Mouse (Mus musculus): Measurements from ENCODE around the gene Cdh13.
"Not testable (repeated sequence)": the region's sequence is repeated elsewhere in the genome, so short reads cannot be mapped to it uniquely, and the experiment has no call there.

Gene Cdh13

GRCm38 (mm10) chr8:118679347-118679746 is 395.8 kb downstream of the Cdh13 start:
- no peak for DNase-seq (ENCODE audit: low spot score in 2 of 2)

GRCm38 (mm10) chr8:118683386-118683785 is 399.9 kb downstream of the Cdh13 start:
- no peak for DNase-seq (ENCODE audit: low spot score in 2 of 2)

- DNase-seq (ENCODE audit: low spot score in 2 of 2): no peak
Observed at GRCm38 (mm10) chr8:118685863-118686262, 402.3 kb downstream of the Cdh13 start.

- no peak for DNase-seq (ENCODE audit: low spot score in 2 of 2)
Observed at GRCm38 (mm10) chr8:118689849-118690248, 406.3 kb downstream of the Cdh13 start.

- DNase-seq (ENCODE audit: low spot score in 2 of 2): no peak
Observed at GRCm38 (mm10) chr8:118701312-118701880, 417.9 kb downstream of the Cdh13 start.

- DNase-seq (ENCODE audit: low spot score in 2 of 2): no peak
Observed at GRCm38 (mm10) chr8:118709366-118709765, 425.8 kb downstream of the Cdh13 start.

GRCm38 (mm10) chr8:118711631-118712030 is 428.1 kb downstream of the Cdh13 start:
- no peak for DNase-seq (ENCODE audit: low spot score in 2 of 2)

- no peak for DNase-seq (ENCODE audit: low spot score in 2 of 2)
Observed at GRCm38 (mm10) chr8:118713111-118713510, 429.6 kb downstream of the Cdh13 start.

GRCm38 (mm10) chr8:118713596-118713995 is 430.1 kb downstream of the Cdh13 start:
- DNase-seq (ENCODE audit: low spot score in 2 of 2): no peak

- peak; percentile 30 to 59 for DNase-seq (ENCODE audit: low spot score in 2 of 2)
Observed at GRCm38 (mm10) chr8:118722896-118723295, 439.4 kb downstream of the Cdh13 start.

GRCm38 (mm10) chr8:118725651-118726050 is 442.1 kb downstream of the Cdh13 start:
- no peak for DNase-seq (ENCODE audit: low spot score in 2 of 2)

- no peak for DNase-seq (ENCODE audit: low spot score in 2 of 2)
Observed at GRCm38 (mm10) chr8:118741781-118742180, 458.2 kb downstream of the Cdh13 start.

GRCm38 (mm10) chr8:118744991-118745390 is 461.5 kb downstream of the Cdh13 start:
- no peak for DNase-seq (ENCODE audit: low spot score in 2 of 2)

- no peak for DNase-seq (ENCODE audit: low spot score in 2 of 2)
Observed at GRCm38 (mm10) chr8:118748041-118748604, 464.6 kb downstream of the Cdh13 start.

GRCm38 (mm10) chr8:118749191-118749590 is 465.7 kb downstream of the Cdh13 start:
- DNase-seq (ENCODE audit: low spot score in 2 of 2): no peak

- no peak for DNase-seq (ENCODE audit: low spot score in 2 of 2)
Observed at GRCm38 (mm10) chr8:118749786-118750185, 466.3 kb downstream of the Cdh13 start.

GRCm38 (mm10) chr8:118753710-118754109 is 470.2 kb downstream of the Cdh13 start:
- DNase-seq (ENCODE audit: low spot score in 2 of 2): peak; percentile 32 to 45

GRCm38 (mm10) chr8:118754119-118754518 is 470.6 kb downstream of the Cdh13 start:
- peak in 1 of 2 experiments; percentile 12 for DNase-seq (ENCODE audit: low spot score in 2 of 2)

- not testable (repeated sequence) for DNase-seq (ENCODE audit: low spot score in 2 of 2)
Observed at GRCm38 (mm10) chr8:118777507-118777906, 494.0 kb downstream of the Cdh13 start.

GRCm38 (mm10) chr8:118778374-118778773 is 494.8 kb downstream of the Cdh13 start:
- no peak for DNase-seq (ENCODE audit: low spot score in 2 of 2)

- no peak for DNase-seq (ENCODE audit: low spot score in 2 of 2)
Observed at GRCm38 (mm10) chr8:118785646-118786045, 502.1 kb downstream of the Cdh13 start.

GRCm38 (mm10) chr8:118789649-118790048 is 506.1 kb downstream of the Cdh13 start:
- DNase-seq (ENCODE audit: low spot score in 2 of 2): peak in 1 of 2 experiments; percentile 56

GRCm38 (mm10) chr8:118794886-118795285 is 511.4 kb downstream of the Cdh13 start:
- peak; percentile 59 to 68 for DNase-seq (ENCODE audit: low spot score in 2 of 2)

GRCm38 (mm10) chr8:118796491-118796890 is 513.0 kb downstream of the Cdh13 start:
- DNase-seq (ENCODE audit: low spot score in 2 of 2): no peak

Measured in left cerebral cortex, adult 9 months (tissue).